ENCODE assay signal across 15 mouse cellular contexts in the genomic region with DNA sequence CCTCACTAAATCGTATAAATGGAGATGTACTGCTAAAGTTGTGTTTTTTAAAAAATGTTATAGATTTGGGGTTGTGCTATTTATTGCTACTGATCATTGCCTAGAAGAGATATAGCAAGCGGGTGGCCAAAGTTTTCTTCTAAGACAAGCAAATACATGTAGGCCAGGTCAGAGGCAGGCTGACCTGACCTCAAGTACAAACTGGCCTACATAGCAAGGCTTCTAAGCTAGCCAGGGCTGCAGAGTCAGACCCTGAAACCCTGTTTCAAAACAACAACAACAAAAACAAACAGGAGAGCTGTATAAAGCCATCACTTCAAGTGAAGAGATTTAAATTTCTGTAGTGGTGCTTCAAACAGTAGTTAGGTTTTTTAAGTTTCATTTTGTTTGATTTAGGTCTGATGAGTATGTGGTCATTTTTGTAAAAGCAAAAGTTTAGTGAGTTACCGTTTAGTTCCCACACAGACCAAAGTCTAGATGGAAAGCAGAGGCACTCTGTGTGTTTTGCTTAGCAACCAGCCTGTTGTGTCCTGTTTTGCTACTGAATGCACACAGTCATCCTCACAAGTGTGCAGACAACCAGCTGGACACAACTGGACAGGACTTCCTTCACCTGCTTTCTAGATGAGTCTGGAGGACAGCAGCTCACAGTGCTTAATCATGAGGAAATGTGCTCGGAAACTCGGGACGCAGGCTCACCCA.
"Had no signal": no experiment of that assay in that cellular context is flagged by ENCODE, and none has a peak within 500 bp of the region (broad histone marks: within the 10 kb centered on the region; RNA-seq: fewer than 3 reads in every experiment).

No protein-coding gene starts in this region.

- H3K9me3 ChIP-seq: kidney, embryonic 15.5 days; limb, embryonic 10.5 days; midbrain, embryonic 10.5 days; neural tube, embryonic 15.5 days had no signal

- H3K9ac ChIP-seq: kidney, embryonic 15.5 days; lung, embryonic 14.5 days; neural tube, embryonic 15.5 days had no signal

- DNase-seq: lung, embryonic 14.5 days; lung, postnatal 10 days; lung, postnatal 4 days; midbrain, embryonic 14.5 days; right cerebral cortex, adult 18-20 months; right cerebral cortex, postnatal 25 days; thymus, adult 18-20 months; thymus, postnatal 14 days had no signal

- H3K27ac ChIP-seq: hindbrain, postnatal 0 days; kidney, embryonic 15.5 days; layer of hippocampus, adult 2 months; limb, embryonic 10.5 days; midbrain, embryonic 10.5 days; neural tube, embryonic 15.5 days had no signal

- H3K4me3 ChIP-seq: kidney, embryonic 15.5 days; layer of hippocampus, adult 2 months; limb, embryonic 10.5 days; midbrain, embryonic 10.5 days; myocyte; neural tube, embryonic 15.5 days had no signal

- H3K27me3 ChIP-seq: kidney, embryonic 15.5 days; neural tube, embryonic 15.5 days had no signal

- ATAC-seq: hindbrain, postnatal 0 days had no signal

- H3K4me2 ChIP-seq: kidney, embryonic 15.5 days; lung, embryonic 14.5 days; neural tube, embryonic 15.5 days had no signal

- H3K4me1 ChIP-seq: kidney, embryonic 15.5 days; limb, embryonic 10.5 days; midbrain, embryonic 10.5 days; neural tube, embryonic 15.5 days had no signal
